Mouse (Mus musculus) CD4-positive helper T cell, adult 2 months (primary cell): ENCODE data around the gene Rtl8b.
"Not testable (repeated sequence)": the region's sequence is repeated elsewhere in the genome, so short reads cannot be mapped to it uniquely, and the experiment has no call there.

Experiments used
- DNase-seq: peaks from one replicate; pipeline ENCODE4 v3.0.0-alpha.2; 2012; ENCODE audit warnings: low read depth, missing footprints, low spot score

Rtl8b gene

DNA sequence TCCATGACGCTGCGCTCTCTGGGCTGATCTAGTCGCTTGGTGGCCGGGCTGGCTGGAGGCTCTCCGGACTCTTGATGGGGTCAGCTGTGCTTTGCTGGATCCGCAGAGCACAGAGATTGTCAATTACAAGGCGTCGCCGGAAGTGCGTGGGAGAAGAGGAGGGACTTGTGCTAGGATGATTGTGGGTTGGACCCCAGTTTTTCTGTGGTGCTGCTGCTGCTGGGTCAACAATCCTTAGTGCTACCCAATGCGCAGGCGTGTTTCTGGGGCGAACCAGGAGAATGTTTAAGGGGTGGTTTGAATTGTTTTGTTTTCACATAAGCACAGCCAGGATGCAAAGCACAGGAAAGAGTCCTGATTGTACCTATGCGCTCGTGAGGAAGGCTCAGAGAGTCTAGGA is at the start of gene Rtl8b:
Gene Rtl8b (minus strand): TSS at position 115 of the 400 bp plus-strand sequence.
- DNase-seq = peak; percentile 86

DNA sequence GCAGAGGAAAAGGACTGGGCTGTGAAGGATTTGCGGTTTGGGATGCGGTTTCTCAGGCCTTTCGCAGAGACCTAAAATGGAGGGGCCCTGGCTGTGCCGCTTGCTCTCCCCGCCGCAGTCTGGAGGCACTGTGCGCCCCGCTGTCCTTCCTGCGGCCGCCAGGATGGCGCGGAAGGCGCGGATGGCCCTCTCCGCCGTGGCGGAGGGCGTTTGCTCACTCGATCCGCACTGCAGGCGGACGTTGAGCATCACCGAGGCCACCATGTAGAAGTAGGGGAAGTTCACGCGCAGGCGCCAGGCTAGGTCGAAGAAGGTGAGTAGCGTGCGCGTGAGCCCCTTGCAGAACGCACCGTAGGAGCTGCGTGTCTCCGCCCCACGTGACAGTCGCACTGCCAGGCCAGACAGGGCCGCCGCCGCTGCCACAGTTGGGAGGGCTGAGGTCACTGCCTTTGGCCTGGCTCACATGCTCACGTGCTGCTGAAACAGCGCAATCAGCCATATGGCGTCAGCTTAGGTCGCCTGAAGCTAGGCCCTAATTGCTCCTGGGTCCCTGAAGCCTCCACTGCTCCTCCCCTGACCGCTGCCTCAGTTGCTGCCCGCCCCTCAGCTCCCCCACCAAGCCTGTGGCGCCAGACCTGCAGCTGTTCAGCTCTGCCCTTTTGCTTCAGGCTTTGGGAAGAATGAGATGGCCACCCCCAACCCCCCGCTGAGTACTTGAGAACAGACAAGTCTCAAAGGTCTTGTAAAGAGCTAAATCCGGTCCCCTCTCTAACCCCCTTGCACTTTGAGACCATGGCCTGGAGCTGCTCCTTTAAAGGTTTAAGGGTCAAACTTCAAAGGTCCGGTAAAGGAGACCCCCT is 46.3 kb upstream of the Rtl8b start:
- no peak for DNase-seq

DNA sequence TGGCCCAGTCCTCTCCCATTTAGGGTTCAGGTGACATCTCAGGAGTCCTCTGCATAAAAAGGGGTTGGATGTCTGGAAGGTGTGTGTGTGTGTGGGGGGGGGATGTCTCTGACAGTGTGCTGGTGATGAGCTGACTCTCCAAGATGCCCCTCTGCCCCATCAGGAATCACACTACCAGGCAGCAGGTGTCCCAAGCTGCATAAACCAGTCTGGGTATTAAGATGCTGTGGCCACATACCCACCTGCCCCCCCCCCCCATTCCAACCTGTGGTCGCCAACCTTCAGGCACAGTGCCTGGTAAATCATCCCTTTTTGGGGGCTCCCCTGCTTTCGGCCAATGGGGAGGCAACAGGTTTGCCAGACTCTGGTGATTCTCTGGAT is 45.7 kb upstream of the Rtl8b start:
- no peak for DNase-seq

DNA sequence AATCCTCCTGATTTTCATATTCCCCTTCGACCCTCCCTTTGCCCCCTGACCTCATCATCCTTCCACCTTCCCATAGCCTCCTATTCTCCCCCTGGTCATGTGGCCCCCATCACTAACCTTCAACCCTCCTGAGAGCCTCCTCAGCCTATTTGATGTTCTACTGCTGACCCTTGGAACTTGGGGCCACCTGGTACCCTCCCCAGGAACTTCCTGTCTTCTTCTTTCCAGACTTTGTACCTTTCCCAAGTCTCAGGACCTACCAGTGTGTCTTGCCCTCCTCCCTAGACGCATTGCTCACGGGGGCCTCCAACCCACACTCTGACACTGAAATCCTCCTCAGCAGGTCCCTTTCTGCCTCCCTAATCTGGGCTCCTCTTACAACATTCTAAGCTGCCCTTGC is 32.5 kb upstream of the Rtl8b start:
- DNase-seq = no peak

DNA sequence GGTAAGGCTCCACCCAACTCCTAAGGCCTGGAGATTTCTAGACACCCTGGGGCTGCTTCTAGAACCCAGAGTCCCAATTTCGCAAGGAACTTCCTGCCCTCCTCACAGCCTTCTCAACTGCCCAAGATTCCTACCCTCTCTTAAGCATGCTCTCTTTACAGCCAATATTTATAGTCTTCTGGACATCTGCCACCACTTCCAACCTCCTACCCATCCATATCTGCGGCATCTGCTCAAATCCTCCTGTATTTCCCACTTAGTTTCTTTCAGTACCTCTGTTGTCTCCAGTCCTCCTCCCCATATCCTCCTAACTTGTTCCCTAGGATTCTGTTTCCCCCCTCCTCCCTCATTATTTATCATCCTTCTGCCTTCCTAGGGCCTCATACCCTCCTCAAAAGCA is 29.0 kb upstream of the Rtl8b start:
- no peak for DNase-seq

DNA sequence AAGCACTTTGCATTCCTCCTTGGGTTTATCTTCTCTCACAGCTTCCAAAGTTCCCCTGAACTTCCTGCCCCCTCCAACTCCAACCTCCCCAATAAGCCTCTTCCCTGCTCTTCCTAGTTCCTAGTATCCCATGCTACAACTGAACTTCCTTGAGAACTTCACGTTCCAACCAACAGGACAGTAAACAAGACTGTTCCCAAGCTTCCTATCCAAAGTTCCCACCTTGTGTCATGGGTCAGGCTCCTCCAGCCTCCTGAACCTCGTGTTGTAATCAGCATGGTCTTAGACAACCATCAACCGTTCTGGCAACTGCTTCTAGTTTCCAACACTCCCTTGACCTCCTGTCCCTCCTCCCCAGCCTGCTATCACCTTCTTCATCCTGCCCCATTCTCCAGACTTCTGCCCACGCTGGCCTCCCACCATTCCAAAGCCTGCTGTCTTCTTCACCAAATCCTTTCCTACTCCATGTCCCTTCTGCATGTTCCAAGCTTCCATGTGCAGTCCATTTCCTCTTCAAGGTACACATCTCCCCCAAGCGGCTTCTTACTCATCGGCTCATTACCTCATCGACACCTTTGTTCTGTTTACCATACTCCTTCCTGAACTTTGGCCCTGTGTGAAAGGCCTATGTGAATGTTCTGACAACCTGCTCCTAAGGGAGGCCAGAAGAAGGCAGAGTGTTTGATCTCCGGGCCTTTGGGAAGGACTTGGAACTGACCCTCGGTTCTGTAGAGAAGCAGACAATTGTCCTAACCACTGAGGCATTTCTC is 24.0 kb upstream of the Rtl8b start:
- DNase-seq = no peak

DNA sequence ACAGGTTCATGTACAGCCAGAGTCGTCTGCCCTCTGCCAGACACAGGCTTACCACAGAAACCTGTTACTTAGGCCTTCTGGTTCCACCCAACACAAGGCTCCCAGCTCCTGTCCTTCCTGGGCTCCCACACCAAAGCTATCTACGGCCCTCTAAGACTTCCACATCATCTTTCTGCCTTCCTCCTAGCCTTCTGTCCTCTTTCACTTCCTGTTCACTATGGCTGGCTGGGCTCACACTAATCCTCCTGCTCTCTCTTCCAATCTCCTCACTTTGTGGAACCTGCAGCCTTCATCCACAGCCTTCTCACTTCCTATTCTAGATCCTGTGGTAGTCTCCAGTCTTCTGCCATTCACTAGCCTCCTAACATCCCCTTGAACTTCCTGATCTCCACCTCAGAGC is 22.9 kb upstream of the Rtl8b start:
- no peak for DNase-seq

DNA sequence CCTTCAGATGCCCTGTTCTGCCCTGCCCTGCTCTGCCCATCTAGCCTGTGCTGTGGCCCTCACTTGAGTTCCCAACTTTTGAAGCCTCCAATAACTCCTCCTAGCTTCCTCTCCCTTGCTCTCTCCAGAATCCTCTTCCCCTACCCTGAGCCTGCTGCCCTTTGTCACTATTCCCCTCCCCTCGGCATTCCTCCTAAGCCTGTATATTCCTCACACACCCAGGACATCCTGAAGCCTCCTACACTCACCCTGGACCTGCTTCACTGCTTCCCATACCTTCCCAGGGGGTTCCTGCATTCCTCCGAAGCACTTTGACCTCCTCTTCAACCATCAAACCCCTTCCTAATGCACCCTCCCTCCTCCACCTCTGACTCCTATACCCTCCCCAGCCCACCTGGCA is 21.9 kb upstream of the Rtl8b start:
- DNase-seq = no peak

DNA sequence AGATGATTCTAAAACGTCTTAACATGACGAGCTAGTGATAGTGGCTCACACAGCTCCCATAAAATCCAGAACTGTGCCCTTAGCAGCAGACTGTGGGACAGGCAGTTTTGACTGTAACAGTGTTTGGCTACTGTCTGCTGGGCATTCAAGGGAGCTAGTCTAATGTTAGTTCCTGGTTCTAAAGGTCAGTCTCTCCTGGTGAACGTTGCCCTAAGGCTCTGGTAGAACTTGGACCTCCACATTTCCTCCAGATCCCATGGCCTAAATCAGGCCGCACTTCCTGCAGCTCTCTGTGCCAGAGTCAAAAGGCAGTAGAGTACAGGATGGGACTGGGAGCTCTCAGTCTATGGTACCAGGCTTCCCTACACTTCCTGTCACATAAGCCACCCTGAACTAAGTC is 14.5 kb upstream of the Rtl8b start:
- not testable (repeated sequence) for DNase-seq

DNA sequence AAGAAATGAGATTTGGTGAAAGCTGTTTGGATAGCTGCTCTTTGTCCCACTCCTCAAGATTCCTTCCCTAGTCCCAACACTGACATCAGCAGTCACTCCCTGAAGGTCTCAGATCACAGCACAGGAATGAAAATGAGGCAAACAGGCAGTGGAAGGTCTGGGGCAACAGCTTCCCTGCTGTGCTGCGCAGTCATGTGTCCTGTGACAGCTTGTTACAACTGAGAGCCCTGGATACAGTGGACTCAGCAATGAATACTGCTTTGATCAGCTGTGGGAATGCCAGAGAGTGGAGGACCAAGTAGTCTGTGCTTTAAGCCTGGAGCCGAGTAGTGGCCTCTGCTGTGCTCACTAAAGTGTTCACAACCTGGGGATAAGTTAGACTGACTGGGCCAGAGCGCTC is 12.4 kb upstream of the Rtl8b start:
- DNase-seq = not testable (repeated sequence)

DNA sequence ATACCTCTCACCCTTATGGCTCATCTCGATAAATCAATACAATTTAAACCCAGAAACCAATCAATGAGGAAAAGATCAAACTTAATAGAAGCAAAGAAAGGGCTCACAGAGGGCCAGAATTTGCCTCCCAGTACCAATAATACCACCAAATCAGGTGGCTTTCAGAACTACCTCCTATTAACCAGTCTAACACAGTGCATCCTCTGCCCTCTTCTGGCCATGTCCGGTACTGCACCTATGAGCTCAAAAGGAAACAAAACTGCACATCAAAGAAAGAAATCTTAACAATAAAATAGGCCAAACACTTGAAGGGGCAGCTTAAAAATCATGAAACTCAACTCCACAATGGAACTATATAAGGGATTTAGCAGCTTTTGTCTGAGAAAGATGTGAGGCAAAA is 6.7 kb upstream of the Rtl8b start:
- peak; percentile 14 for DNase-seq

DNA sequence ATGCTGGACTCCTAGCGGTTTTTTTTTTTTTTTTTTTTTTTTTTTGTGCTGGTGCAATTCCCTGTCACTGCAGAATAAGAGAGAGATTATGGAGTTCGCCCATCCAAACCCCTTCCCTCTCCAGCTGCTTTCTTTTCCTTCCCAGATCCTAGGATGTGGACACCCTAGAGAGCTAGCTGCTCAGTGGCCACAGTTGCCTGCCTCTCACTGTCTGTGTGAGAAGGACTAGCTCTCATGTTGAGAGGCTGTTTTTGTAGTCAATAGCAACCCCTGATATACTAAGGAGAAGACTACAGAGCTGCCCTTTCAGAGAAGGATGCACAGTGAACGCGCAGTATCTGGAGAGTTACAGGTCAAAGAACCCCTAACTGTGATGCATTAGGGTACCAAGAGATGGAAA is 488 bp upstream of the Rtl8b start:
- peak; percentile 1 for DNase-seq

DNA sequence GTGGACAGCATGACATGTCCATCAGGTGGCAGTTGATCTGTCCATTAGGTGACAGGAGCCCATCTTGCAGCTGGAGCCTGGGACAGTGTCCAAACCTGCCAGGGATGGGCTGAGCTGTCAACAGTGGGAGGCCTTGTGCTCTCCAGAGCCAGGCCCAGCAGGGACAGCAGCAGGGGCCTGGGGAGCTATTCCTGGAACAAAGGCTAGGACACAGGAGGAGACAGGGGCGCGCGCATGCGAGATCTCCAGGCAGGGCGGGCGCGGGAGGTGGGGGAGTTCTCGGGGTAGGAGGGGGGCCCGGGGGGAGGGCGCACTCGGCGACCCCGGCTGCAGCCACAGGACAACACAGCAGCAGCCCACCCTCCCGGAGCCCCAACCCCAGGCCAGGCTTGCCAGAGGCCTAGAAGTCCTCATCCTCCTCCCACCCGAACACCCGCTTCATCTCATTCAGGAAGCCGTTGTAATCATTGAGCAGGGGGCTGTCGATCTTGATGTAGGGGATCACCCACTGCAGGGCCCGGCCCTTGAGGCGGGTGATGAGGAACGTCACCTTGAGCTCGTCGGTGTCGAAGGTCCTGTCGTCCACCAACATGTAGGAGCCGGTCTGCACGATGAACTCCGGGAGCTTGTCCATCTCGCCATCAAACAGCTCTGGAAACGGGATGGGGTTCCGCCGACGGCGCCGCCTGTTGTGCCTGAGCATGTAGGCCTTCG is 494 bp downstream of the Rtl8b start:
- not testable (repeated sequence) for DNase-seq

DNA sequence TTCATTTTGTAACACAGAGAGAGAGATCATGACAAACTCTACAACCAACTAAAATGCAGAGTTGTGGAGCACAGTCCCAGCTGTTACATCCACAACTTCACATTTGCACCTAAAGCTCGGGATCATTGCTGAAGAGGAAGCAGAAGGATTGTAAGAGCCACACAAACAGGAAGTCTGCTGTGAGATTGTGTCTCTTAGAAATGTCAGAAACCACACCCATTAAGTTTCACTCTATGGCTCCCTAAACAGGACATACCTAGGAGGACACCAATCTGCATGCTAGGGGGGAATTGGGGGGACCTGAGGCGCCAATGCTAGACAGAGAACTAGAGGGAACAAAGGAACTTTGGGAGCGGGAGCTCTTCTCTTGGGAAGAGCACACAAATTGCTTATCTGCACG is 17.3 kb downstream of the Rtl8b start:
- not testable (repeated sequence) for DNase-seq

DNA sequence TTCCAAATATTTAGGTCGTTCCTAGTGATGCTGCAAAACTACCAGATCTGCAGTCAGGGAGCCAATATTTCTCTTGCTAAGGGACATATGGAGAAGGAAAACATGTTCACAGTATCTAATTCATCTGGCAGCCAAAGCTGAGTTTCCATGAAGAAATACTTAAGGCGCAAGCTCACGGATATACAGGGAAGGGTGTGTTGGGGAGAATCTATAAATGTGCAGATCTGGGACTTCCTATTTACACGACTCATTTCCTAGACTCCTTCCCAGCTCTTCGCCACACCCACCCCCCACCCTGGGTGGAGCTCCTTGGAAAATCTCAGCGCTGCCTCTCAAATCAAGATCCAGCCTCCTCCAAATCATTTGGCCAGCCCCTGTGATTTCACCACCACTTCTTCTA is 24.3 kb downstream of the Rtl8b start:
- DNase-seq = no peak

DNA sequence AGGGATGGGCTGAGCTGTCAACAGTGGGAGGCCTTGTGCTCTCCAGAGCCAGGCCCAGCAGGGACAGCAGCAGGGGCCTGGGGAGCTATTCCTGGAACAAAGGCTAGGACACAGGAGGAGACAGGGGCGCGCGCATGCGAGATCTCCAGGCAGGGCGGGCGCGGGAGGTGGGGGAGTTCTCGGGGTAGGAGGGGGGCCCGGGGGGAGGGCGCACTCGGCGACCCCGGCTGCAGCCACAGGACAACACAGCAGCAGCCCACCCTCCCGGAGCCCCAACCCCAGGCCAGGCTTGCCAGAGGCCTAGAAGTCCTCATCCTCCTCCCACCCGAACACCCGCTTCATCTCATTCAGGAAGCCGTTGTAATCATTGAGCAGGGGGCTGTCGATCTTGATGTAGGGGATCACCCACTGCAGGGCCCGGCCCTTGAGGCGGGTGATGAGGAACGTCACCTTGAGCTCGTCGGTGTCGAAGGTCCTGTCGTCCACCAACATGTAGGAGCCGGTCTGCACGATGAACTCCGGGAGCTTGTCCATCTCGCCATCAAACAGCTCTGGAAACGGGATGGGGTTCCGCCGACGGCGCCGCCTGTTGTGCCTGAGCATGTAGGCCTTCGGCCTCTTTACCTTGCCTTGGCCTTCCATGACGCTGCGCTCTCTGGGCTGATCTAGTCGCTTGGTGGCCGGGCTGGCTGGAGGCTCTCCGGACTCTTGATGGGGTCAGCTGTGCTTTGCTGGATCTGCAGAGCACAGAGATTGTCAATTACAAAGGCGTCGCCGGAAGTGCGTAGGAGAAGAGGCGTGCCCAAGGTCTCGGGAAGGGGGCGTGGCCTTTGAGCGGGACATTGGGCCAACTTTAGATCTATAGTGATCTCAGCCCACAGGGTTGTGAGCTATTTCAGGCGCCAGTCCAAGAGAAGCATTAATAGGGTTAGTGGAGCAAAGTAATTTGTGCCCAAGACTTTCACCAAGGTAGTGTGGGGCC is 26.9 kb downstream of the Rtl8b start, which contains the start of gene Rtl8a:
Gene Rtl8a (minus strand): TSS at position 703 of the 982 bp plus-strand sequence.
- DNase-seq = peak; percentile 75

DNA sequence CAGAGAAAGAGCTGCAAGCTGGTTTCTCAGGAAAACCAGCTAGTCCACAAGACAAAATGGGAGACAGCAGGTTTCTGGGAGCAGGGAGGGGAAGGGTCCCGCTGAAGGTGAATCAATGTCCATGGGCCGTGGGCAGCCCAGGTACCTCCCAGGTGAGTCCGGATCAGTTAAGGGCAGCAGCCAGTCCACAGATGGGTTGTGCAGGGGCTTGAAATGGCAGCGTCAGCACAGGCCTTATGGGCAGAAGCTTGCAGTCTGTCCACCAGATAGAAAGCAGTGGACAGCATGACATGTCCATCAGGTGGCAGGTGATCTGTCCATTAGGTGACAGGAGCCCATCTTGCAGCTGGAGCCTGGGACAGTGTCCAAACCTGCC is 27.6 kb downstream of the Rtl8b start:
- DNase-seq = not testable (repeated sequence)

DNA sequence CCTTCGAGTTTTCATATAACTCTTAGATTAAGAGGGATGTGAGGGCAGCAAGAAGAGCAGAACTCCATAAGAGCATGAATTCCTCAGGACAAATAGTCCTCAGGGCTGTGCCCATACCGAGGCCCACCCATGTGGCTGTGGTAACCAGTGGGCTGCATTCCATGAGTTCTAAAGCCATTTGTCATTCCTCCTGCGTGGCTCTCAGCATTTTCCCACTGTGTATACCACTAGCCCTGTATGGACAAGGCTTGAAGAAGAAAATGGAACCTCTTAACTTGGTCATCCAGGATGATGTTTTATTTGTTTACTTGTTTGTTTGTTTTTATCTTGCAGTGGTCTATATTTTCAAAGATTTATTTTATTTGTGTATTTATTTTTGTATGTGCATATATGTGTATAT is 32.1 kb downstream of the Rtl8b start:
- not testable (repeated sequence) for DNase-seq
